In the genomic region with DNA sequence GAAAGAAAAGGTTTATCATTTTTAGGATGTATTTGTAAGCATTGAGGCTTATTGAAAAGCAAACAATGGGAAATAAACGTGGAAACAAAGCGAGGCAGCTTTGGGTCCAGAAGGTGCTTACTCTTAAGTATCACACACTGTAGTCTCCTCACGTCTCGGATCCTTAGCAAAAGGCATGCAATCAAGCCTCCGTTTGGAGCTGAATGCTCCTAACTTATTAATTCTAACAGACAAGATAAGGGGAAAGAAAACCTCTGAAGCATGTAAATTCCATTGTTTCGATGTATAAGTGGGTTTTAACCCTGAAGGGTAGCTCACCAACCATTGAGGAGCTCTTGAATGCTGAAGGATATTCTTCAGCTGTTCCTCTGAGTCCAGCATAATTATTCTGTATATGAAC, we compare ENCODE assay signal across 30 mouse cellular contexts.
DNase-seq lines count a peak whose midpoint lies in the region; ATAC-seq and TF ChIP-seq lines count a peak whose summit lies in the region.
"Had no signal": no experiment of that assay in that cellular context is flagged by ENCODE, and none has a peak within 500 bp of the region (broad histone marks: within the 10 kb centered on the region; RNA-seq: fewer than 3 reads in every experiment).

No protein-coding gene starts in this region.

- H3K4me1 ChIP-seq in forebrain, embryonic 14.5 days (ENCODE audit: control insufficient read depth, insufficient read depth, low read length) = no peaks in the 10 kb centered on the region
- no peaks in the 10 kb centered on the region for H3K4me1 ChIP-seq in forebrain, embryonic 11.5 days (replicated peaks; ENCODE audit: control insufficient read depth, insufficient read depth, low read length)
- H3K4me1 ChIP-seq in midbrain, embryonic 14.5 days (ENCODE audit: control insufficient read depth, insufficient read depth, low read length) = no peaks in the 10 kb centered on the region
- no peaks in the 10 kb centered on the region for H3K4me1 ChIP-seq in midbrain, embryonic 15.5 days
- H3K4me1 ChIP-seq in lung, adult 2 months (ENCODE audit: control insufficient read depth, insufficient read depth, low read length) = no peaks in the 10 kb centered on the region
- H3K4me1 ChIP-seq: embryonic facial prominence, embryonic 13.5 days; embryonic facial prominence, embryonic 15.5 days; forebrain, embryonic 10.5 days; forebrain, embryonic 13.5 days had no signal

- WGBS in forebrain, embryonic 14.5 days = 54% methylated on average over 6 of the region's 6 CpGs
- 56% methylated on average over 6 of the region's 6 CpGs for WGBS in forebrain, embryonic 11.5 days
- WGBS in midbrain, embryonic 14.5 days = 46% methylated on average over 6 of the region's 6 CpGs
- WGBS in midbrain, embryonic 15.5 days = 41% methylated on average over 6 of the region's 6 CpGs
- 74% methylated on average over 6 of the region's 6 CpGs for WGBS in lung, adult 2 months

- peak; percentile 4 for DNase-seq in forebrain, embryonic 14.5 days (ENCODE audit: low spot score)
- no peak for DNase-seq in forebrain, embryonic 11.5 days (ENCODE audit: low spot score)
- DNase-seq in layer of hippocampus, adult 2 months (ENCODE audit: low spot score in 2 of 2) = no peak
- no peak for DNase-seq in layer of hippocampus, adult 9-11 months
- DNase-seq in midbrain, embryonic 14.5 days = peak; percentile 26
- peak; percentile 6 for DNase-seq in retina, postnatal 1 day
- no peak for DNase-seq in lung, adult 2 months
- DNase-seq: adrenal gland, adult 8-10 months; adrenal gland, postnatal 14 days; adrenal gland, postnatal 36 days; B cell, adult 2 months; cerebellum, adult 11 months; cerebellum, adult 18-20 months; cerebellum, adult 8-10 months; cerebellum, adult 9-11 months; cerebellum, postnatal 14 days; cerebellum, postnatal 36 days; embryo, embryonic 11 days had no signal

- no peak overlapping the region for H3K4me2 ChIP-seq in forebrain, embryonic 14.5 days (ENCODE audit: low read length)
- no peak overlapping the region for H3K4me2 ChIP-seq in forebrain, embryonic 11.5 days (ENCODE audit: low read depth, low read length, severe bottlenecking)
- H3K4me2 ChIP-seq in midbrain, embryonic 14.5 days (ENCODE audit: low read length) = no peak overlapping the region
- no peak overlapping the region for H3K4me2 ChIP-seq in midbrain, embryonic 15.5 days
- H3K4me2 ChIP-seq: embryonic facial prominence, embryonic 13.5 days; embryonic facial prominence, embryonic 15.5 days; forebrain, embryonic 13.5 days had no signal

- TF ChIP-seq POLR2A in lung, adult 2 months (IDR thresholded peaks at IDR 0.05; ENCODE audit: borderline replicate concordance, extremely low read depth, low read depth, low read length) = no peak

- H3K36me3 ChIP-seq in forebrain, embryonic 14.5 days (ENCODE audit: control insufficient read depth, insufficient read depth, low read length) = no peaks in the 10 kb centered on the region
- no peaks in the 10 kb centered on the region for H3K36me3 ChIP-seq in forebrain, embryonic 11.5 days (ENCODE audit: control insufficient read depth, insufficient read depth, low read length)
- no peaks in the 10 kb centered on the region for H3K36me3 ChIP-seq in midbrain, embryonic 14.5 days (ENCODE audit: control insufficient read depth, insufficient read depth, low read length)
- no peaks in the 10 kb centered on the region for H3K36me3 ChIP-seq in midbrain, embryonic 15.5 days (replicated peaks)
- H3K36me3 ChIP-seq: embryonic facial prominence, embryonic 13.5 days; embryonic facial prominence, embryonic 15.5 days; forebrain, embryonic 10.5 days; G1E had no signal

- no peaks in the 10 kb centered on the region for H3K27me3 ChIP-seq in forebrain, embryonic 14.5 days (replicated peaks; ENCODE audit: control insufficient read depth, insufficient read depth, low read length)
- H3K27me3 ChIP-seq in forebrain, embryonic 11.5 days (ENCODE audit: control insufficient read depth, insufficient read depth, low read length) = no peaks in the 10 kb centered on the region
- no peaks in the 10 kb centered on the region for H3K27me3 ChIP-seq in midbrain, embryonic 14.5 days (ENCODE audit: control insufficient read depth, insufficient read depth, low read length)
- no peaks in the 10 kb centered on the region for H3K27me3 ChIP-seq in midbrain, embryonic 15.5 days (replicated peaks)
- H3K27me3 ChIP-seq: CH12.LX; embryonic facial prominence, embryonic 13.5 days; embryonic facial prominence, embryonic 15.5 days; forebrain, embryonic 13.5 days; Patski had no signal

- H3K9ac ChIP-seq in forebrain, embryonic 14.5 days (ENCODE audit: low read length) = no peak overlapping the region
- H3K9ac ChIP-seq in forebrain, embryonic 11.5 days (ENCODE audit: low read length) = no peak overlapping the region
- H3K9ac ChIP-seq in midbrain, embryonic 14.5 days (replicated peaks; ENCODE audit: low read length) = no peak overlapping the region
- no peak overlapping the region for H3K9ac ChIP-seq in midbrain, embryonic 15.5 days
- H3K9ac ChIP-seq: embryonic facial prominence, embryonic 13.5 days; embryonic facial prominence, embryonic 15.5 days; forebrain, embryonic 13.5 days had no signal

- H3K9me3 ChIP-seq in forebrain, embryonic 14.5 days (replicated peaks; ENCODE audit: control insufficient read depth, low read length) = no peaks in the 10 kb centered on the region
- H3K9me3 ChIP-seq in forebrain, embryonic 11.5 days (ENCODE audit: control insufficient read depth, low read length) = no peaks in the 10 kb centered on the region
- H3K9me3 ChIP-seq in midbrain, embryonic 14.5 days (ENCODE audit: control insufficient read depth, low read length) = no peaks in the 10 kb centered on the region
- no peaks in the 10 kb centered on the region for H3K9me3 ChIP-seq in midbrain, embryonic 15.5 days
- H3K9me3 ChIP-seq: embryonic facial prominence, embryonic 13.5 days; embryonic facial prominence, embryonic 15.5 days; forebrain, embryonic 10.5 days; forebrain, embryonic 13.5 days; G1E had no signal

- no peak for ATAC-seq in forebrain, embryonic 14.5 days
- ATAC-seq in forebrain, embryonic 11.5 days (replicated peaks; ENCODE audit: low FRiP score) = no peak
- no peak for ATAC-seq in midbrain, embryonic 14.5 days (ENCODE audit: low FRiP score, low TSS enrichment)
- no peak for ATAC-seq in midbrain, embryonic 15.5 days (replicated peaks)
- ATAC-seq: activated CD4-positive, CD25-positive, alpha-beta regulatory T cell, adult 4 months; CD4-positive, CD25-positive, alpha-beta regulatory T cell, adult 4 months; forebrain, embryonic 13.5 days; forebrain, embryonic 16.5 days; Patski had no signal

- no peak for TF ChIP-seq CTCF in layer of hippocampus, adult 2 months (conservative IDR thresholded peaks at IDR 0.05)
- TF ChIP-seq CTCF in lung, adult 2 months (IDR thresholded peaks at IDR 0.05; ENCODE audit: insufficient read depth, low read length) = no peak

- H3K27ac ChIP-seq in forebrain, embryonic 14.5 days (ENCODE audit: low read depth, low read length) = no peak overlapping the region
- H3K27ac ChIP-seq in forebrain, embryonic 11.5 days (ENCODE audit: low read depth, low read length) = no peak overlapping the region
- peak overlapping the region; percentile 36; the same call in 1 of the 2 replicates for H3K27ac ChIP-seq in layer of hippocampus, adult 2 months
- no peak overlapping the region for H3K27ac ChIP-seq in midbrain, embryonic 14.5 days (replicated peaks; ENCODE audit: low read depth, low read length)
- H3K27ac ChIP-seq in midbrain, embryonic 15.5 days = no peak overlapping the region
- H3K27ac ChIP-seq: embryonic facial prominence, embryonic 13.5 days; embryonic facial prominence, embryonic 15.5 days; forebrain, embryonic 10.5 days; forebrain, embryonic 13.5 days had no signal

- H3K4me3 ChIP-seq in forebrain, embryonic 14.5 days (ENCODE audit: low read depth, low read length) = no peak overlapping the region
- H3K4me3 ChIP-seq in forebrain, embryonic 11.5 days (ENCODE audit: low read depth, low read length) = no peak overlapping the region
- no peak overlapping the region for H3K4me3 ChIP-seq in layer of hippocampus, adult 2 months
- H3K4me3 ChIP-seq in midbrain, embryonic 14.5 days (replicated peaks; ENCODE audit: low read depth, low read length) = no peak overlapping the region
- H3K4me3 ChIP-seq in midbrain, embryonic 15.5 days = no peak overlapping the region
- no peak overlapping the region for H3K4me3 ChIP-seq in lung, adult 2 months (replicated peaks; ENCODE audit: extremely low read depth, low read depth, low read length)
- H3K4me3 ChIP-seq: embryonic facial prominence, embryonic 13.5 days; embryonic facial prominence, embryonic 15.5 days; erythroblast, embryonic 14.5 days; forebrain, embryonic 10.5 days; forebrain, embryonic 13.5 days had no signal

Comparison
In these comparisons a context has a peak if more than half of its experiments do, and no peak if none do; other contexts are left out.
1. DNase-seq: peak in forebrain, embryonic 14.5 days (single experiment), midbrain, embryonic 14.5 days (single experiment) and retina, postnatal 1 day (single experiment); none in forebrain, embryonic 11.5 days (single experiment), layer of hippocampus, adult 2 months (0 of 2), layer of hippocampus, adult 9-11 months (single experiment) and lung, adult 2 months (single experiment).